Mouse (Mus musculus): Measurements from ENCODE around the gene Timm44.

Gene Timm44

DNA sequence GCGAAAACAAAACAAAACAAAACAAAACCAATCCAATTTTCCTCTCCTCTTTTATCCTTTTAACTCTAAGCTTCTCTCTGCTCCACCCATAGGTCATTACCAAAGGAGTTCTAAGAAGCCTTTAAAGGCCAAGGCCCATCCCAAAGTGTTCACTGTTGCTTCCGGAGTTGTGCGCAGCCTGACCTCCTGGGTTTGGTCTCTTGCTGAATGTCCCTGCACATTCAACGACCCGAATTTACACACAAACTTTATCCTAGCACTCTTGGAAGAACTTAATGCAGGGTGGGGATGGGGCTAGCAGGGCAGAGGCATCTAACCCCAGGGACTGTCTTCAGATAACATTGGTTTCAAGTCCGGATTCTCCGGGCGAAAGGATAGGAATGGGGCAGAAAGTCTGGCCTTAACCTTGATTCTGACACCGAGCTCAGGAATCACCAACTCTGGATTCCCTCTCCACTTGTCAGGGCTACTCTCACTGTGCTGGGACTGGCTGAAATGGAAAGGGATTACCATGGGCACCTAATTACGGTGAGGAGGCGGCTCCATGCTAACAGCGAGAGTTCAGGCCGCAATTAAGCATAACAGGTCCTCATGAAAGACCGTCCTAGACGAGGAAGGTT, 37.8 kb downstream of the Timm44 start:
- peak in 1 of 2 experiments; percentile 24 for DNase-seq

DNA sequence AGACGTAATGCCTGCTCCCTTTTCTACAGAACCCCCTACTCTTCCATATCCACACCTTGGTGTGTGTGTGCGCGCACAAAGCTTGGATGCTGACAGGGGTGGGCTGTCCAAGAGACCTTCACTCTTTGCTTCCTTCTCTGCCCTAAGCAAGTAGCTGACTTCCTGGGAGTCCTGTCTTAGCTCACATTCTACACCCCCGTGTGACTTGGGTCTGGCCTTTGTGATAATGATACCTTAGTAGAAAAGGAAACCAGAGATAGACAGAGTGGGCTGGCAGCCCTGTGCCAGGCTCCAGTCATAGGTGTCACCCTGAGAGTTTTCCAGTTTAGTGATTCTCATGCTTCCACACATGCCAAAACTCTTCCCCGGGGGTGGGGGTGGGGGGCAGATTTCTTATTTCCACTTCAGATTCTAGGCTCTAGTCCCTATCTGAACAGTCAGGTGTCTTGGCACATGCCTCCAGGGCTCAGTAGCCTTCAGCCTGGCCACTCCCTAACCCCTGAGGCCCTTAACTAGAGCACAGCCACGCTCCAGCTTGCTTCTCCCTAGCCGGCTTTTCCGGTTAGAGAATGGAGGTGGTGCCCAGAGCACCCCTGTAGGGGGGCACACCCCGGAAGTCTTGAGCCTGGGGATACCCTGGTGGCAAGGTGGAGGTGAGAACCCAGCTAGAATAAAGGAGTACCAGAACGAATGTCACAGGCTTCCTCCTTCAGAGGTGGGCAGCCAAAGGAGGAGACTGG, 44.9 kb downstream of the Timm44 start:
- DNase-seq, result peak; percentile 76 to 86

DNA sequence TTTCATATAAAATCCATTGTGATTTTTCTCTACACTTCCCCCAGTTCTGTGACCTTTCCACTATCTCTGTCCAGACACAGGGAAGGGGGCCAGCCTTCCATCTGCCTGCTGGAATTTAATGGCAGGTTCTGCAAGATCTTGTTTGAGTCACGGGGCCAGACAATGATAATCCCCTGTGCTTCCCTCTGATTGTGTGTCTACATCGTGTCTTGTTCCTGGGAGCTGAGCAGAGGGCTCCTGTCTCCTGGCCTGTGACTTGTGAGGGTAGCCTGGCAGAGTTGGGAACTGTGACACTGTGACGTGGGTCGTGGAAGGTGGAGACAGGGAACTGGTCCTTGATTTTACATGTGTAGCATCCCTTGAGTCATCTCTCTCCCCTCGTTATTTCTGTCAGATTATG, 45.9 kb downstream of the Timm44 start:
- no peak for DNase-seq

DNA sequence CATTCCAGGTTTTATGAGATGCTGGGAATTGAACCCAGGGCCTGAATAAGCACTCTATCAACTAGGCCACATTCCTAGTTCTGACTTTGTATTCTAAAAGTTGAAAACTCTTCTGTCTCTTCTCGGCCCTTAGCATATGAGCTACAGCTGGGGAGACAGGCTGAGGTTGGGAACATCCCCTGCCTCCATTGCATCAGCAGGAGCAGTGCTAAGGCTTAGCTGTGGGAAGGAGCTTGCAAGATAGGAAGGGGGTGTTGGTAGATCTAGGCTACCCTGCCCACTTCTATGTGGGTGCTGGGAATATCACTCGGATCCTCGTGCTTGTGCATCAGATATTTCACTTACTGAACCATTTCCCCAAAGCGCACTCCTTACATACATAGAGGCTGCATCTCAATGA, 47.8 kb downstream of the Timm44 start:
- no peak for DNase-seq

DNA sequence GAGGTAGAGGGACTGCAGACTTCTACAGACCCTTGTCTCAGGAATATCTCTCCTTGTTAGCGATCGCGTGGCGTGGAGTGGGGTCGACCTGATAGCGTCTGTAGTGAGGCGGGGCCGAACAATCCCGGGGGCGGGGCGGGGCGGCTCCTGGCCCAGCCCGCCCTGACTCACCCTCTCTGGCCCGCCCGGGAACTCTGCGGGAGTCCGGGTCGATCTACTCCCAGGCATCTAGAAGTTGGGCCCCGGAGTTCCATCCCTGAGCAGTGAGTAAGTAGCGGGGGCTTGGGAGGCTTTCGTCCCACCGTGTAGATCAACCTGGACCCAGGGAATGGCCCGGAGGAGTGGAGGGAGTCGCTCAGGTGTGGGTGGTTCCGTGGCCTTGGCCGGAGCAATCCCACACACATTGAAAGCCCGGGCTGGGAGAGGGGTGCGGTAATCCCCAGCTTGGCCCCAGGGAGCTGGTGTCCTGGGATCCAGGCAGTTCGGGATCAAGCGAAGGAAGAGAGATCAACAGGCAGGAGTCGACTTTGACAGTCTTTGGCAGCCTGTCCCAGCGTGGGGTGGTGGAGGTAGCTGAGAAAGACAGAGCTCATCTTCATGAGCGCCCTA, 48.9 kb downstream of the Timm44 start, which contains the start of gene Lrrc8e:
Gene Lrrc8e, plus strand, starts transcription at position 89 of the 609 bp plus-strand sequence.
- DNase-seq, result peak; percentile 39 to 60

DNA sequence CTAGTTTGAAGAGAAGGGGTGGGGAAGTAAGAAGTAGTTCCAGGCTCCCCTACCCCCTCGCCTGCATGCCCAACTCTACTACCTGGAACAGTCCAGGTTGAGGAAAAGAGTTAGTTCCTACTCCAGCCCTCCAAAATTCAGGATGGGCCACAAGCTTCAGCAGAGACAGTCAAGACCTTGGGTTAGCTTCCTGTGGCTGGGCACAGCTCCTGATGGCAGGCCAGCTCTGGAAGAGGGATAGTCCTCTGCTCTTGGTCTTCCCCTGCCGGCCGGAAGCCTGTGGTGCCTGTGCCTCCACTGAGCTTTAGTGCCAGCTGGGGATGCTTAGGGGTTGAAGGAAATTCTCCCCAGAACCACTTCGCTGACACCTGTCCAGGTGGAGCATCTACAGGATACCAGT, 49.4 kb downstream of the Timm44 start:
- DNase-seq, result no peak

DNA sequence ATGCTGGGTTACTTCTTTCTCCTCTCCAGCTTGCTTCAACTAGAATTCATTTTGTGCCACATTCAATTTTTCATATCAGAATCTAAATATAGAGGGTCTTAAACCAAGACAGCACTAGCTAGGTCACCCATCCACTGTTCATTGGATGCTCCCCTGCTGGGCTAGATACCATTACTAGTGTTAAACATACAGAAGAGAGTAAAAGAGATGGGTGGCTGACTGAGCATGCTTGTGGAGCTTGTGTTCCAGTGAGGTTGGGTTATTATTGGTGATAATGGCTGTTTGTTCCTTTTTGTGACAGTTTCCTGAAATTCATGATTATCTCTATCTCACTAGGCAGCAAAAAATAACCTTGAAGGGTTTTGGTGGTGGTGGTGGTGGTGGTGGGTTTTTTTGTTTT, 53.7 kb downstream of the Timm44 start:
- DNase-seq, result no peak

DNA sequence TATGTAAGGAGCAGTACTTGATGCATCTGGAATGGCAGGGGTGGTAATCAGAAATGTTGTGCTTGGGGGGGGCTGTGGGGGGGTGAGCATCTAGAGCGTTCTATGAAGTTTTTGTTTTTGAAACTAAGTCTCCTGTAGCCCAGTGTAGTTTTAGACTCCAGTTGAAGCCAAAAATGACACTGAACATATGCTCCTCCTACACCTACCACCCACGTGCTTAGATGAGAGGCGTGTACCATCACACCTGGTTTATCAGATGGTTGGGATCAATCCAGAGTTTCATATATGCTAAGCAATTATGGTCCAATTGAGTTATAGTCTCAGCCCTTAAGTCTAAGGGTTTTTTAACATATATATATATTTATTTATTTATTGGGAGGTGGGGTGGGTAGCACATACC, 56.1 kb downstream of the Timm44 start:
- DNase-seq, result no peak

DNA sequence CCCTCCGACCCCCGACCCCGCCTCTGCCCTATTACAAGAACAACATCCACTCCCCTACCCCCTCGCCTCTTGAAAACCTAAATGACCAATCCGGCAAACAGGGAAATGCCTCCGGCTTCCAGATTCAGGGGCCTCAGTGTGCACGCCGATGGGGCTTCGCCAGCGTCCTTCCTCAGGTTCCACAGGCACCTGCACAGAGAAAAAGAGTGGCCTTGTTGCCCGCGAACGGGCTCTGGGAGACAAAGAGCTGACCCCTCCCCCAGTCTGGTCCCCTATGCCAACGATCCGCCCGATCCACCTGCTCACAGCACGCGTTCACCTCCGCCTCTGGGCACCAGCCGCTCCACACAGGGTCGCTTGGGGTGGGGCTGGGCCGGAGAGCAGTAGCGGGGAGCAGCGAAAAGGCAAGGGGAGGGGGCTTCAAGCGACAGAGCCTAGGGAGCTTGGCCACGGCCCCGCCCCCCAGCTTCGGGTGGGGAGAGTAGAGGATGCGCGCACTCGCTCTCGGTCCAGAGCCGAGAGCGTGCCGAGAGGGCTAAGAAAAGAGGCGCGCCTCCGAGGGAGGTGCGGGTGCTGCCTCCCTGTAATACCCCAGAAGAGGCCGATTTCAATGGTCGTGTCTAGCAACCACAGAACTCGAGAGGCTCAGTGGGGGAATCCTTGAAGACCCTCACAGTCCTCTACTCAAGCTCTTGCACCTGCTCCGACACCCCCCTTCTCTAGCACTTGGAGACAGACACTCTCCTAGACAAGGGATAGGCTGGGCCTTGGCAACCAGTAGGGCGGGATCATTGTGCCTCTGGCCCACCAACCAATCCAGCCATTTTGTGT, 58.7 kb downstream of the Timm44 start, which contains the start of gene Prr36:
Gene Prr36, minus strand, starts transcription at position 669 of the 831 bp plus-strand sequence.
- peak in 1 of 2 experiments; percentile 47 for DNase-seq

DNA sequence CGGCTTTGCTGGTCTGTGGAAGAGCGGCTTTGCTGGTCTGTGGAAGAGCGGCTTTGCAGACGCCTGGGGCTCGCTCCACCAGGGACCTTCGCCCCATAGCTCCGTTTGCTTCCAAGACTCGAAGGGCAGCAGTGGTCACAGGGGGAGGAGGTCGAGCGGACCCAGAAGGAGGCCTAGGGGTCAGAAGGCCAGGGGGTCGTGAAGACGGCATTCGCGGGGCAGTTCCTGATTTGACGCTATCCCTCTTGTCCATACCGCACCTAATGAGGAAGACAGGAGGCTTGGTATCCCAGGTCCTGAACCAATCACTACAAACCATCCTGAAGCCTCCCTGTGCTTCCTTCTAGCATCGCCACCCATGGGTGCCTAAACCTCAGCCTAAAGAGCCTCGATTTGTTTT, 59.4 kb downstream of the Timm44 start:
- no peak for DNase-seq

DNA sequence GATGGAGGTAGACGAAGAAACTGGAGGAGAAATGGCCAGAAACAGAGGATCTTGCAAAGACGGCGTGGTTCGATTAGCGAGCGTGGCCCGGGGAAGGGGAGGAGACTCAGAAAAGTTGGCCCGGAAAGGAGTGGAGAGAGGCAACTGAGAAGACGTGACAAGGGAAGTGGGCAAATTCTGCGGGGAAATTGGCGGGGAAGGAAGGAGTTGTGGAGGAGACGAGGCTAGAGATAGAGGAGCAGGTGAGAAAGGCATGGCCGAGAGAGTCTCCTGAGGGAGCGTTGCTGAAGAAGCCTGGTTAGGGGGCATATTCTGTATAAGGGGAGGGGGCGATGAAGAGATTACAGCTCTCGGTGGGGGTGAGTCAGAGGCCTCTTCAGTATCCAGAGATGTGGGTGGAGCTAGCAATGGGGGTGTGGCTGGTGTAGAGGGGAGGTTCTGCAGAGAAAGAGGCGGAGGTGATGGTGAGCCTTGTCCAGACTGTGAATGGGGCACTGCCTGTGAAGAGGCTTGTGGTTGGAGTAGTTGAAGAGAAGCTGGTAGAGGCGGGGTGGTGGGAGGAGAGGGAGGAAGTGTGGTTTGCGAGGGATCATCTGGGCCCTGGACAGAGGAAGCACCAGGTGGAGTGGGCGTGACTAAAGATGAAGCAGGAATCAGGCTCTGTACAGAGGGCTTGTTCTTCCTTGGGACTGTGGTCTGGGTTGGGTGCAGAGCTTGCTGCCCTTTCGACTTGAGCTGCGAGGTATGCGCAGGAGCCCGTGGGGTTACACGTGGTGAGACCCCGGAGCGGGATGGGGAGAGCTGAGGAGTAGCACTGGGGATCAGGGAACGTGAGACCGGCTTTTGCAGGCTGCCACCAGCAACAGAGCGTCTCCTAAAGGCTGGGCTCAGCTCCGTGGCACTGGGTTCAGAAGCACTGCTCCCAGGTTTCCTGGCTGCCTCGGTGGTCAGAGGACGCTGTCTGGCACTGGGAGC, 61.4 kb downstream of the Timm44 start:
- peak; percentile 90 to 93 for DNase-seq

DNA sequence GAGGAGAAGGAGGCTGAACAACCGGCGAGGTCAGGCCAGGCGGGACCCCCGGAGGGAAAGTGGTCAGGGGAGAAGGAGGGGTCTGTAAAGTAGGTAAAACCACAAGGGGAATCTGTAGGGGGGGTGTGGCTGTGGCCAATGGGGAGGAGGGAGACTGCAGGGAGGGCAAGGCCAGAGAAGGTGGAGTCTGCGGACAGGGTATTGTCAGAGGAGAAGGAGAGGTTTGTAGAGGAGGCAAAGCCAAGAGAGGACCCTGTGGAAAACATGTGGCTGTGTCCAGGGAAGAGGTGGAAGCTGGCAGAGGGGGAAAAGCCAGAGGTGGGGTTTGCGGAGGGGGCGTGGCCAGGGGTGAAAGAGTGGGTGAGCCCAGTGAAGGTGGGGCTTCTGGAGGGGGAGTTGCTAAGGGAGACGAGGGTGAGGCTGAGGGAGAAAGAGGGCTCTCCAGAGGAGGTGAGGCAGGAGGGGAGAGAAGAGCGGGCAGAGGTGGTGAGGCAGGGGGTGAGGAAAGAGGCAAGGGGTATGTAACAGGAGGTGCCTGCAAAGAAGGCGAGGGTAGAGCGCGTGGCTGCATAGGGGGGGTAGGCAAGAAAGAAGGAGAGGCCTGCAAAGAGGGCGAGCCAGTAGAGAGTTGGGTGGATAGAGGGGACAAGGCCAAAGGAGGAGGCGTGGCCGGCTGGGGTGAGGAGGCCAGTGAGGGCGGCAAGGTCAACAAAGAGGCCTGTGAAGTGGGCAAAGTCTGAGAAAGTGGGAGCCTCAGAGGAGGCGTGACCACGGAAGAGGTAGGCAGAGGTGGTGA, 62.3 kb downstream of the Timm44 start:
- DNase-seq, result peak; percentile 85 to 88

DNA sequence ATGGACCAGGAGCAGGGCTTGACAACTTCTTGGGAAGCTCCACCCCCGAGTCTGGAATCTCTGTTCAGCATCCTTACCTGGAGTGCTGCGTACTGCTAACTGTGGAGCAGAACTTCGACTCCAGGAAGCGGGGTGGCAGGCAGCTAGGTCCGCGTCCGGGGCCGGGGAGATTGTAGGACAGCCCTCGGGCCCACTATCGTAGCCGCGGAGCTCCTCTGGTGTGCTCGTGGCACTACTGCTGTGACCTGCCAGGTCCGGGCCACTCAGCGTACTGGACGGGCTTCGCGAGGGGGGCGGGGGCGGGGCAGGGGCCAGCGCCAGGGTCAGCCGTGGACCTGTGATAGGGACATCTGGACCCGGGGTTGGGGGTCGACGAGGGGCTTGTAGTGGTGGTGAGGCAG, 62.9 kb downstream of the Timm44 start:
- DNase-seq, result no peak

DNA sequence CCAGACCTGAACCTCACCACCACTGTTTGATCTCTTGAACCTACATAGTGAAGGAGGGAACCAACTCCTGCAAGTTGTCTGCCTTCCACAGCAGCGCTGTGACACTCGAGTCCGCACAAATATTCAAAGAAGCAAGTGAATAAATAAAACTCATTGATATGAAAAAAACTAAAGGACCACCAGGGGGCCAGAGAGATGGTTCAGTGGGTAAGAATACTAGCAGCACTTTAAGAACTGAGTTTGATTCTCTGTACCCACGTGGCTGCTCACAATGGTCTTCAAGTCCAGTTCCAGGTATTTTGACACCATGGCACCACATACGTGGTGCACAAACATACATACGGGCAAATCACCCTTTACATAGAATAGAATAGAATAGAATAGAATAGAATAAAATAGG, 64.6 kb downstream of the Timm44 start:
- no peak for DNase-seq

Data from lung, adult 18-20 months (tissue).